8 mouse cellular contexts compared by ENCODE assay signal in the genomic region with DNA sequence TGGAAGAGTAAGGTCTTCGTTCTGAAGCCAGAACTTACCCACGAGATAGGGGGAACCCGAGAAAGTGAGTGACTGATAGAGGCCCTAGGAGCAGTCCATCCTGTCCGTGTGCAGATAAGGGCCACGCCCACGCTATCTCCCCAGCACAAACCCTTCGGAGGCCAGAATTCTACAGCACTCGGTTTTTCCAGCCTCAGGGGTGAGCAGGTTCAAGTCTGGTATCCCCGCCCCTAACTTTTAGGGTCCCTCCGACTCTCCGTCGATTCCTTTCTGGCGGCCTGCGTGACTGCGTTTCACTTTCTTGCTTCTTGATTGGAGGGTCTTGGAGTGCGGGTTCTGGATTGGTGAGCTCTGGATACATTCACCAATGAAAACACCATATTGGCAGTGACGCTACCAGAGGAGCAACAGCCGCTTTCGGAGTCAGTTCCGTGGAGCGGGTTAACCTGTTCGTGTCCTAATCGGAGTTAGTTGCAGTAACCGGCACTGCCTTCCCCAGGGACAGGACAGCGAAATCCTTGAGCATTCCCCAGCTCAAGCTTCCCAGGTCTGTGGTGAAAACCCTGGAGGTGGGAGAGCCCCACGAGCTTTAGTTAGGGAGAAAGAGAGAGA. TPM values are rescaled to one million over a fixed set of nuclear protein-coding genes. Genes with fewer than 3 reads are reported as not detected.
DNase-seq lines count a peak whose midpoint lies in the region; ATAC-seq and TF ChIP-seq lines count a peak whose summit lies in the region.

A gene (minus strand): TSS at position 271 of the 612 bp plus-strand sequence.

- DNase-seq in 3T3-L1 (ENCODE audit: low read depth, low spot score), result peak; percentile 99
- DNase-seq in adrenal gland, postnatal 4 days (ENCODE audit: low spot score in 2 of 2), result peak; percentile 41 to 82
- DNase-seq in embryonic facial prominence, embryonic 14.5 days (ENCODE audit: low spot score), result peak; percentile 99
- DNase-seq in heart, adult 8-10 months (ENCODE audit: low spot score), result peak; percentile 98
- peak; percentile 98 for DNase-seq in kidney, adult 9 months
- peak; percentile 98 for DNase-seq in limb, embryonic 14.5 days (ENCODE audit: low spot score)
- DNase-seq in midbrain, postnatal 0 days (ENCODE audit: low spot score), result peak; percentile 99
- DNase-seq in spleen, postnatal 14 days (ENCODE audit: low spot score in 2 of 2), result peak; percentile 77 to 83

- H3K4me1 ChIP-seq in embryonic facial prominence, embryonic 14.5 days (ENCODE audit: control insufficient read depth, insufficient read depth, low read length), result peaks cover 15% of the 10 kb centered on the region
- H3K4me1 ChIP-seq in limb, embryonic 14.5 days (ENCODE audit: control insufficient read depth, insufficient read depth, low read length), result peaks cover 8% of the 10 kb centered on the region
- H3K4me1 ChIP-seq in midbrain, postnatal 0 days (ENCODE audit: insufficient read depth, low read length), result peaks cover 3% of the 10 kb centered on the region

- peaks cover 71% of the 10 kb centered on the region for H3K36me3 ChIP-seq in embryonic facial prominence, embryonic 14.5 days (ENCODE audit: control insufficient read depth, insufficient read depth, low read length)
- peaks cover 71% of the 10 kb centered on the region for H3K36me3 ChIP-seq in limb, embryonic 14.5 days (ENCODE audit: control insufficient read depth, insufficient read depth, low read length)
- peaks cover 50% of the 10 kb centered on the region for H3K36me3 ChIP-seq in midbrain, postnatal 0 days (ENCODE audit: insufficient read depth, low read length)

- no peaks in the 10 kb centered on the region for H3K27me3 ChIP-seq in embryonic facial prominence, embryonic 14.5 days (replicated peaks; ENCODE audit: control insufficient read depth, insufficient read depth, low read length)
- H3K27me3 ChIP-seq in limb, embryonic 14.5 days (ENCODE audit: control insufficient read depth, insufficient read depth, low read length), result no peaks in the 10 kb centered on the region
- no peaks in the 10 kb centered on the region for H3K27me3 ChIP-seq in midbrain, postnatal 0 days (ENCODE audit: insufficient read depth, low read length)

- H3K4me2 ChIP-seq in embryonic facial prominence, embryonic 14.5 days (ENCODE audit: low read depth, low read length), result peak within 1 kb of the TSS; percentile 86
- peak within 1 kb of the TSS; percentile 76 for H3K4me2 ChIP-seq in limb, embryonic 14.5 days (replicated peaks; ENCODE audit: low read depth, low read length, severe bottlenecking)
- H3K4me2 ChIP-seq in midbrain, postnatal 0 days (ENCODE audit: low read depth, low read length, poor library complexity, severe bottlenecking), result peak within 1 kb of the TSS; percentile 88

- under 1% methylated on average over 26 of the region's 26 CpGs for WGBS in embryonic facial prominence, embryonic 14.5 days
- 0% methylated on average over 26 of the region's 26 CpGs for WGBS in limb, embryonic 14.5 days
- WGBS in midbrain, postnatal 0 days, result 0% methylated on average over 26 of the region's 26 CpGs

- H3K4me3 ChIP-seq in embryonic facial prominence, embryonic 14.5 days (ENCODE audit: low read depth, low read length), result peak within 1 kb of the TSS; percentile 66
- H3K4me3 ChIP-seq in limb, embryonic 14.5 days (replicated peaks; ENCODE audit: low read length), result peak within 1 kb of the TSS; percentile 55
- H3K4me3 ChIP-seq in midbrain, postnatal 0 days (ENCODE audit: low read depth, low read length), result peak within 1 kb of the TSS; percentile 60

- no peaks in the 10 kb centered on the region for H3K9me3 ChIP-seq in embryonic facial prominence, embryonic 14.5 days (ENCODE audit: control insufficient read depth, low read length)
- H3K9me3 ChIP-seq in limb, embryonic 14.5 days (ENCODE audit: control insufficient read depth, low read length), result no peaks in the 10 kb centered on the region
- no peaks in the 10 kb centered on the region for H3K9me3 ChIP-seq in midbrain, postnatal 0 days (ENCODE audit: low read length)

- peak within 1 kb of the TSS; percentile 89 for H3K27ac ChIP-seq in embryonic facial prominence, embryonic 14.5 days (replicated peaks; ENCODE audit: low read depth, low read length)
- H3K27ac ChIP-seq in limb, embryonic 14.5 days (replicated peaks; ENCODE audit: low read depth, low read length), result peak within 1 kb of the TSS; percentile 87
- H3K27ac ChIP-seq in midbrain, postnatal 0 days (ENCODE audit: low read depth, low read length), result peak within 1 kb of the TSS; percentile 66

- no peak for TF ChIP-seq CTCF in midbrain, postnatal 0 days (IDR thresholded peaks at IDR 0.05)

- H3K9ac ChIP-seq in embryonic facial prominence, embryonic 14.5 days (ENCODE audit: low read depth, low read length), result peak within 1 kb of the TSS; percentile 77
- peak within 1 kb of the TSS; percentile 63 for H3K9ac ChIP-seq in limb, embryonic 14.5 days (ENCODE audit: low read depth, low read length, severe bottlenecking)
- H3K9ac ChIP-seq in midbrain, postnatal 0 days (replicated peaks; ENCODE audit: low read length, poor library complexity, severe bottlenecking), result peak within 1 kb of the TSS; percentile 63

- ATAC-seq in embryonic facial prominence, embryonic 14.5 days (ENCODE audit: low read depth), result peak; percentile 98
- peak; percentile 98 for ATAC-seq in limb, embryonic 14.5 days (ENCODE audit: low FRiP score, low read depth)
- ATAC-seq in midbrain, postnatal 0 days (ENCODE audit: low FRiP score), result peak; percentile 97

- no peak for TF ChIP-seq POLR2A in limb, embryonic 14.5 days (IDR thresholded peaks at IDR 0.05; ENCODE audit: borderline replicate concordance, extremely low read depth, insufficient read depth, insufficient read length)

RNA-seq across cellular contexts. Expression of the gene that starts here (rescaled TPM):
- 10 to 100 TPM; 55.8 to 57.1 TPM for total RNA-seq in adrenal gland, postnatal 4 days (2021)
- 44.3 and 53.0 TPM in 2 replicates for polyA plus RNA-seq in embryonic facial prominence, embryonic 14.5 days (2014; fragmentation: Nextera tagmentation; extraction: Ambion mirVana)
- 10 to 100 TPM; 11.9 to 16.6 (median 12.7) TPM for total RNA-seq in heart, adult 8-10 months (2022)
- polyA plus RNA-seq in limb, embryonic 14.5 days (2012; rRNA removed), result 133 and 152 TPM in 2 replicates
- 55.7 and 67.2 TPM in 2 replicates for polyA plus RNA-seq in limb, embryonic 14.5 days (2014; fragmentation: Nextera tagmentation; extraction: Ambion mirVana)
- 36.5 and 45.9 TPM in 2 replicates for total RNA-seq in midbrain, postnatal 0 days (2014; rRNA removed)
- polyA plus RNA-seq in midbrain, postnatal 0 days (2015; fragmentation: Nextera tagmentation; extraction: Ambion mirVana), result 31.3 and 32.6 TPM in 2 replicates

Comparison
In these comparisons a context has a peak if more than half of its experiments do, and no peak if none do; other contexts are left out.
1. Peak in every context shown above with its lines: DNase-seq, ATAC-seq, H3K4me3 ChIP-seq and H3K27ac ChIP-seq.